Mouse (Mus musculus): Measurements from ENCODE around the gene Snf8. TPM values are rescaled to one million over a fixed set of nuclear protein-coding genes. Genes with fewer than 3 reads are reported as not detected.

Snf8 gene
- polyA plus RNA-seq, 1 experiment from 2014 or later: 125 TPM

DNA sequence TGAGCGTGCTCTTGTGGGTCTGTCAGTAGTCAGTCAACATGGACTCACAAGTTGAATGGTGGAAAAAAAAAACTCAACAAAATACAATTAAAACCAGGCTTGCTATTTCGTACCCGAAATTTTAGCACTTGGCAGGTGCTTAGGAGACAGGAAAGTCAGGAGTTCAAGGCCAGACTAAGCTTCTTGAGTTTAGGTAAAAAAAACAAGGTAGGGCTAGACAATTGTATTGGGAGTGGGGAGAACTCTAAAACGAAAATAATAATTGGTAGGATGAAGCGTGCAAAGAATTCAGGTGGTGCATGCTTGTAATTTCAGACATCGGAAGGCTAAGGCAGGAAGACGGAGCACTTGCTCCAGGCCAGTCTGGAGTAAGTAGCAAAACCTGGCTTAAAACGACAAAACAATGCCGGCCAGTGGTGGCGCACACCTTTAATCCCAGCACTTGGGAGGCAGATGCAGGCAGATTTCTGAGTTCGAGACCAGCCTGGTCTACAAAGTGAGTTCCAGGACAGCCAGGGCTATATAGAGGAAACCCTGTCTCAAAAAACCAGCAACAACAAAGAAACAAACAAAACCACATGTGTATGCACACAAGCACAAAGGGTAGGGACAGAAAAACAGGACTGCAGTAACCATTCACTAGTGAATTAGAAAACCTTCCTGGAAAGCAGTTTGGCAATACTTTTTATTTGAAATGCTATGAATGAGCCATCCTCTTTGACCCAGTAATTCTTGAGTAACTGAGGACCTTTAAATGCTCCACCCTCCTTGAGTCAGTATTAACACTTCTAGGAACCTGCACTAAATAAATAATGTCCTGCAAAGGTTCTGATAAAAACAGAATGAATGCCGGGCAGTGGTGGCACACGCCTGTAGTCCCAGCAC is 41.8 kb downstream of the Snf8 start:
- peak overlapping the region; percentile 38 for H3K4me3 ChIP-seq (replicated peaks)
- H3K9ac ChIP-seq (replicated peaks): peak overlapping the region; percentile 23; the same call in 1 of the 2 replicates
- 0 out of 2 replicates have a peak, but pooled peaks cover 7% of the 10 kb centered on the region for H3K36me3 ChIP-seq
- H3K9me3 ChIP-seq (replicated peaks): no peaks in the 10 kb centered on the region
- H3K4me2 ChIP-seq: peak overlapping the region; percentile 59
- peak overlapping the region; percentile 88 for H3K27ac ChIP-seq (replicated peaks)
- ATAC-seq (ENCODE audit: low FRiP score): no peak
- peaks cover 25% of the 10 kb centered on the region for H3K4me1 ChIP-seq
- WGBS: 68% methylated on average over 13 of the region's 13 CpGs
- H3K27me3 ChIP-seq (replicated peaks): no peaks in the 10 kb centered on the region

DNA sequence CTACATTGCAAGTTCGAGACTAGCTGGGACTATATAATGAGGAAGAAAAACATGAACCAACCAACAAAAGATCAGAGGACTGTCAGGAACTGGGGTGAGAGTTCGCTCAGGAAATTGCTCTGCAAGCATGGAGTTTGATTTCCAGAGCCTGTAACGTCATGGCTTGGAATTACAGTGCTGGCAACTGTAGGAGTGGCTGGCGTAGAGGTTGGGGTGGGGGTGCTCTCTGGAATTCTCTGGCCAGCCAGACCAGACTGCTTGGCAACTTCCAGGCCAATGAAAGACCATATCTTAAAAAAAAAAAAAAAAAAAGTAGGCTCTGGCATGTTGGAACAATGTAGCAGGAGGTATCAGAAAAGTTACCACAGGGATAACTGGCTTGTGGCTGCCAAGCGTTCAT is 46.1 kb downstream of the Snf8 start:
- Histone ChIP-seq H3K36me3 (no peaks in the 10 kb centered on the region), H3K27ac (replicated peaks) (no peak overlapping the region), H3K27me3 (replicated peaks) (no peaks in the 10 kb centered on the region), H3K9me3 (replicated peaks) (no peaks in the 10 kb centered on the region), H3K9ac (replicated peaks) (no peak overlapping the region), H3K4me3 (replicated peaks) (no peak overlapping the region), H3K4me1 (peaks cover 5% of the 10 kb centered on the region; the same call in 1 of the 2 replicates), H3K4me2 (no peak overlapping the region)
- no peak for ATAC-seq (ENCODE audit: low FRiP score)
- 84% methylated on average over 5 of the region's 5 CpGs for WGBS

DNA sequence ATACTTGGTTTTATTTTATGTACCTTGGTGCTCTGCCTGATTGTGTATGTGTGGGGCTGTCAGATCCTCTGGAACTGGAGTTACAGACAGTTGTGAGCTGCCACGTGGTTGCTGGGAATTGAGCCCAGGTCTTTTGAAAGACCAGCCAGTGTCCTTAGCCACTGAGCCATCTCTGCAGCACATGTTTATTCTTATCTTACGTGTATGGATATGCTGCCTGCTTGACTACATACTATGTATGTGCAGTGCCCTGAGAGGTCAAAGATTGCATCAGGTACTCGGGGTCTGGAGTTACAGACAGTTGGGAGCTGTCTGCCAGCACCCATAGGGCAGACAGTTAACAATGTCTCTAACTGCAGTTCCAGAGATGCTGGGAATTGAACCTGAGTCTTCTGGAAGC is 48.0 kb downstream of the Snf8 start:
- WGBS: 82% methylated on average over 3 of the region's 3 CpGs

DNA sequence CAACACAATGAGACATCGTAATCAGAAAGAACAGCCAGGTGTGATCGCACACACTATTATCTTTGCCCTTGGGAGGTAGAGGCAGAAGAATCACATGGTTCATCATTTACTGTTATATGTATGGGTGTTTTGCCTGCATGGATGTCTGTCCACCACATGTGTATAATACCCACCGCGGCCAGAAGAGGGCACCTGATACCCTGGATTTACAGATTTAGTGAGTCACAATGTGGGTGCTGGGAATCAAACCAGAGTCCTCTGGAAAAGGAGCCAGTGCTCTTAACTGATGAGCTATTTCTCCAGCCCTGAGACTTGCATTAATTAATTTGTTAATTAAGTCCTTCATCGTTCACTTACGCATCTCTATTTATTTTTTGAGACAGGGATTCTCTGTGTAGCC is 53.3 kb downstream of the Snf8 start:
- no peaks in the 10 kb centered on the region for H3K27me3 ChIP-seq (replicated peaks)
- H3K36me3 ChIP-seq: no peaks in the 10 kb centered on the region
- no peak overlapping the region for H3K9ac ChIP-seq (replicated peaks)
- no peak overlapping the region for H3K4me3 ChIP-seq (replicated peaks)
- no peak for ATAC-seq (ENCODE audit: low FRiP score)
- no peaks in the 10 kb centered on the region for H3K9me3 ChIP-seq (replicated peaks)
- H3K27ac ChIP-seq (replicated peaks): no peak overlapping the region
- H3K4me1 ChIP-seq: no peaks in the 10 kb centered on the region
- H3K4me2 ChIP-seq: no peak overlapping the region
- WGBS: 90% methylated on average over 6 of the region's 6 CpGs

More for the DNA sequence above, 48.0 kb downstream of the Snf8 start:
- no peak for ATAC-seq (ENCODE audit: low FRiP score)
- no peak overlapping the region for H3K4me3 ChIP-seq (replicated peaks)
- H3K27ac ChIP-seq (replicated peaks): no peak overlapping the region
- no peaks in the 10 kb centered on the region for H3K9me3 ChIP-seq (replicated peaks)
- no peaks in the 10 kb centered on the region for H3K4me1 ChIP-seq
- no peak overlapping the region for H3K9ac ChIP-seq (replicated peaks)
- no peak overlapping the region for H3K4me2 ChIP-seq
- H3K36me3 ChIP-seq: no peaks in the 10 kb centered on the region
- no peaks in the 10 kb centered on the region for H3K27me3 ChIP-seq (replicated peaks)

DNA sequence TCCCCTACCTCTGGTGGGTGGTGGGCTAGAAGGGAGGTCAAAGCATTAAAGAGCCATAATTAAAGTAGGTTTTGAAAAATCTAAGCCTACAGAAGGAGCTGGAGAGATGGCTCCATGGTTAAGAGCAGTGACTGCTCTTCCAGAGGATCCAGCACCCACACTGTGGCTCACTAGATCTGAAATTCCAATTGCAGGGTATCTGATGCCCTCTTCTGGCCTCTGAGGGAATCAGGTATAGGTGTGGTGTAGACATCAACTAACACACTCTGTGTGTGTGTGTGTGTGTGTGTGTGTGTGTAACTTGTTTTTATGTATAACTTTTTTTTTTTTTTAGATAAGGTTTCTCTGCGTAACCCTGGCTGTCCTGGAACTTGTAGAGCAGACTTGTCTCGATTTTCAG is 56.4 kb downstream of the Snf8 start:
- Histone ChIP-seq H3K9ac (replicated peaks) (no peak overlapping the region), H3K27me3 (replicated peaks) (no peaks in the 10 kb centered on the region), H3K4me3 (replicated peaks) (no peak overlapping the region), H3K4me1 (no peaks in the 10 kb centered on the region), H3K9me3 (replicated peaks) (no peaks in the 10 kb centered on the region), H3K36me3 (no peaks in the 10 kb centered on the region), H3K4me2 (no peak overlapping the region), H3K27ac (replicated peaks) (no peak overlapping the region)
- no peak for ATAC-seq (ENCODE audit: low FRiP score)
- WGBS: 87% methylated on average over 2 of the region's 2 CpGs

DNA sequence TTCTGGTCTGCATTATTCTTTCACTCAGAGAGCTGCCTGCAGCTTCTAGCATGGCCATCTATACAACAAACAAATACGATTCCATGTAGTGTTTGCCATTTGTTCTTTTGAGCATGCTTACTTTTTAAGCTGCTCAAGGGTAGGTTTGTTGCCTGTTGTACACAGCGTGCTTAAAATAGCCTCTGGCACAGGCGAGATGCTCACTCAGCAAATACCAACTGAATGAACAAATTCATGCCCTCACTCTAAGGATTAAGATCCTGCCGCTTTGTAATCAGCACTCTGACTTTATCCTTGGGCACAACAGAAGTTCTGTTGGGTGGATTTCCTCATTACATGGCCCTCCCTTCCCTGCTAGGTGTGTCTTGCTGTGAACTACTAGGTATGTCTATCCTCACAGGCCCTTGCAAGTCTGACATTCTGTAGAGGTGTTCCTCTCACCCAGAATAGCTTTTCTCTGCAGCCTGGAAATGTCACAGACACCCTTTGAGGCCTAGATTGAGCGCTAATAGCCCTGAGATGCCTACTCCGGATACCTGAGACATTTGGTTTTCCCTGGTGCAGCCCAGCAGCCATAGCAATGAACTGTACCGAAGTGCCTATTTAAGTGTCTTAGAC is 58.1 kb downstream of the Snf8 start:
- H3K36me3 ChIP-seq: no peaks in the 10 kb centered on the region
- WGBS: 47% methylated on average over 7 of the region's 7 CpGs
- no peak overlapping the region for H3K4me3 ChIP-seq (replicated peaks)
- H3K9me3 ChIP-seq (replicated peaks): no peaks in the 10 kb centered on the region
- 0 out of 2 replicates have a peak, but pooled peaks cover 2% of the 10 kb centered on the region for H3K27me3 ChIP-seq (replicated peaks)
- no peak overlapping the region for H3K9ac ChIP-seq (replicated peaks)
- ATAC-seq (ENCODE audit: low FRiP score): no peak
- H3K27ac ChIP-seq (replicated peaks): no peak overlapping the region
- H3K4me1 ChIP-seq: no peaks in the 10 kb centered on the region
- H3K4me2 ChIP-seq: no peak overlapping the region

DNA sequence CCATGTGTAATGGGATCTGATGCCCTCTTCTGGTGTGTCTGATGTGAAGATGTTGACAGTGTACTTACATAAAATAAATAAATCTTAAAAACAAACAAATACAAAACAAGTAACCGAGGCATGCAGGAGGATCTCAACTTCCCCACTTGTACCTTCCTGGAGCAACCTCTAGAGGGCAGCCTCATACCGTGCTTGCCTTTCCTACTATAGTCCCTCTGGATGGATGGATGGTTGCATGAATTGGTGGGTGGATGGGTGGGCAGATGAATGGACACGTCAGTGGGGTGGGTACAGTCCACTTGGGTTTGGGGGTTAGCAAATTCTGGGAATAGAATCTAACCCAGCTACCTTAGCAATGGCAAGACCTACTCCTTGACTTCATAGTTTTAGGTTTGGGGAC is 58.7 kb downstream of the Snf8 start:
- no peaks in the 10 kb centered on the region for H3K9me3 ChIP-seq (replicated peaks)
- WGBS: 6% methylated on average over 3 of the region's 3 CpGs
- no peaks in the 10 kb centered on the region for H3K36me3 ChIP-seq
- 0 out of 2 replicates have a peak, but pooled peaks cover 2% of the 10 kb centered on the region for H3K27me3 ChIP-seq (replicated peaks)
- no peak overlapping the region for H3K27ac ChIP-seq (replicated peaks)
- no peak for ATAC-seq (ENCODE audit: low FRiP score)
- H3K4me1 ChIP-seq: no peaks in the 10 kb centered on the region
- H3K9ac ChIP-seq (replicated peaks): no peak overlapping the region
- H3K4me2 ChIP-seq: no peak overlapping the region
- no peak overlapping the region for H3K4me3 ChIP-seq (replicated peaks)

Other genes with a start within 250 kb of the Snf8 start
- gene Phospho1, start 210.4 kb upstream of the Snf8 start, polyA plus RNA-seq (2015; fragmentation: Nextera tagmentation; extraction: Ambion mirVana): 0.64 TPM in 1 of 2 replicates, not detected in the other
- gene Gngt2, start 197.7 kb upstream of the Snf8 start, polyA plus RNA-seq (2015; fragmentation: Nextera tagmentation; extraction: Ambion mirVana): 3.5 and 13.2 TPM in 2 replicates
- gene Abi3, start 192.4 kb upstream of the Snf8 start, polyA plus RNA-seq (2015; fragmentation: Nextera tagmentation; extraction: Ambion mirVana): 1.6 and 15.2 TPM in 2 replicates
- gene B4galnt2, start 120.0 kb upstream of the Snf8 start, polyA plus RNA-seq (2015; fragmentation: Nextera tagmentation; extraction: Ambion mirVana): 5.1 TPM in 1 of 2 replicates, not detected in the other
- gene Igf2bp1, start 28.9 kb upstream of the Snf8 start, polyA plus RNA-seq (2015; fragmentation: Nextera tagmentation; extraction: Ambion mirVana): 6.7 and 12.0 TPM in 2 replicates
- not detected in 2 replicates for gene Gip, start 10.3 kb upstream of the Snf8 start, polyA plus RNA-seq (2015; fragmentation: Nextera tagmentation; extraction: Ambion mirVana)
- 34.3 and 37.9 TPM in 2 replicates for gene Ube2z, start 30.5 kb downstream of the Snf8 start, polyA plus RNA-seq (2015; fragmentation: Nextera tagmentation; extraction: Ambion mirVana)
- 863 and 912 TPM in 2 replicates for gene Atp5g1, start 40.8 kb downstream of the Snf8 start, polyA plus RNA-seq (2015; fragmentation: Nextera tagmentation; extraction: Ambion mirVana)
- gene Calcoco2, start 77.1 kb downstream of the Snf8 start, polyA plus RNA-seq (2015; fragmentation: Nextera tagmentation; extraction: Ambion mirVana): not detected in 2 replicates
- gene Ttll6, start 98.9 kb downstream of the Snf8 start, polyA plus RNA-seq (2015; fragmentation: Nextera tagmentation; extraction: Ambion mirVana): 0.23 and 0.46 TPM in 2 replicates
- gene Hoxb13, start 159.4 kb downstream of the Snf8 start, polyA plus RNA-seq (2015; fragmentation: Nextera tagmentation; extraction: Ambion mirVana): 0.15 and 1.9 TPM in 2 replicates
- 55.7 and 57.5 TPM in 2 replicates for gene Hoxb9, start 236.6 kb downstream of the Snf8 start, polyA plus RNA-seq (2015; fragmentation: Nextera tagmentation; extraction: Ambion mirVana)
- 63.1 and 71.8 TPM in 2 replicates for gene Hoxb8, start 247.0 kb downstream of the Snf8 start, polyA plus RNA-seq (2015; fragmentation: Nextera tagmentation; extraction: Ambion mirVana)